Mouse (Mus musculus): Measurements from ENCODE around the gene Qk. TPM values are rescaled to one million over a fixed set of nuclear protein-coding genes. Genes with fewer than 3 reads are reported as not detected.

Gene Qk
- 28.4 and 30.6 TPM in 2 replicates for polyA plus RNA-seq (2012; rRNA removed)

GRCm38 (mm10) chr17:10319685-10320455 is at the start of gene Qk:
TSS of gene Qk (minus strand) at chr17:10319854.

